Mouse (Mus musculus) cerebellum, postnatal 14 days (tissue): ENCODE measurements around the gene Mfap5.
"Not testable (repeated sequence)": the region's sequence is repeated elsewhere in the genome, so short reads cannot be mapped to it uniquely, and the experiment has no call there.

Experiments used
- DNase-seq, 2 experiments: peaks; one replicate each; pipeline ENCODE4 v3.0.0; 2021; ENCODE audit warnings: mixed read lengths in 2 of 2

Mfap5 gene

DNA sequence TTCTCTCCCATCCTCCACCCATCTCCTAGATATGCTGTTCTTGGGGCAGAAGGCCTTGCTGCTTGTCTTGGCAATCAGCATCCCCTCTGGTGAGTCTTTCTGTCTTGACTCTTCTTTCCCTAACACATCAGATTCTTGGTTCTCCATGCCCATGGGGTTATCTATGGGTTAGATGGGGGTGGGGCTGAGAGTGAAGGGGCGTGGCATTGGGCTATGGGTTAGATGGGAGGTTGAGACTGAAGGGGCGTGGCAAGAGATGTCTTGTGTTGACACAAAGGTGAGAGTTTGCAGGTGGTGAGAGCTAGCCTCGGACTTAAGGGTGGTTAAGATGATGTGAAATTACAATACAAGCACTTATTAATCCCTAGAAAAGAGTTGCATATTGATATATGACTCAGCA is 8.7 kb downstream of the Mfap5 start:
- no peak for DNase-seq

DNA sequence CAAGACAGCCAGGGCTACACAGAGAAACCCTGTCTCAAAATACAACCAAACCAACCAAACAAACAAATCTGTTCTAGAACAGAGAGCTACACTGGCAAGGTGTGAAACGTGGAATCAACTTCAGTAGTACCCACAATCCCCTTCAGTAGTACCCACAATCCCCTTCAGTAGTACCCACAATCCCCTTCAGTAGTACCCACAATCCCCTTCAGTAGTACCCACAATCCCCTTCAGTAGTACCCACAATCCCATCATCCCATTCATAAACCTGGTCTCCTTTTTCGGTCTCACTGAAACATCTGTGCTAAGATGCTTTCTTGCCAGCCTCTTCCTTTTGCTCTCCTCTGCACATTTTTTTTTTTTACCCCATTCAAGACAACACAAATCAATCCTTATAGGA is 10.1 kb downstream of the Mfap5 start:
- not testable (repeated sequence) for DNase-seq

DNA sequence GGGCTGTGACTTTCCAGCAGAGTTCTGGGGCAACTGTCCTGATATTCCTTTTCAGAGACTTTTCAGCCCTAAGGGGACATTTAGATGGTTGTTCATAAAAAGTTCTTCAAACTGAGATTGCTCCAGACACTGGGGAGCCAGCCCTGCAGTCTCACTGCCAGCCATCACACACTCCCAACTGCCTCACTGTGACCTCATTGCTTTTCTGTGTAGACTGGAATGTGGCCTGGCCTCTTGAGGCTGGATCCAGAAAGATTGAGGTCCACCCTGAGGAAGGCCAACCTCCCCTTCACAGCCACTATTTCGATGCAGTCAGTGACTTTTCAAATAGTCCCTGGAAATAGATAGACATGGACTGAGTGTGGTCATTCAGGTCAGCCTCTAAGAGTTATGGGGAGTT is 12.0 kb downstream of the Mfap5 start:
- DNase-seq: no peak

DNA sequence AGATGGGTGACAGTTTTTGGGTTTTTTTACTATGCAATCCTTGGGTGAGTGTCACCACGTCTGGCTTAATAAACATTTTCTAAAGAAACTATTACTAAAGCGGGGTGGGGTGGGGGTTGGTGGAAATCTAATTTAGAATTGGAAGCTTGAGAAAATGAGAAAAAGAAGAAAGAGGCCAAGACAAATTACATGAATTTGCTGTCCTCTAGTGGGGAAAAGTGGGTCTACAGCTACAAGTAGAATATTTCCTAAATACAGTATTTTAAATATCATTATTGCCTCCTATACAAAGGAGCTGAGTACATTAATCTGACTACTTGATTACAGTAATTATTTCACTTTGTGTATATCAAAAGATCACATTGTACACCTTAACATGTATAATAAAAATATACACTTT is 13.7 kb downstream of the Mfap5 start:
- DNase-seq: peak; percentile 26 to 32

DNA sequence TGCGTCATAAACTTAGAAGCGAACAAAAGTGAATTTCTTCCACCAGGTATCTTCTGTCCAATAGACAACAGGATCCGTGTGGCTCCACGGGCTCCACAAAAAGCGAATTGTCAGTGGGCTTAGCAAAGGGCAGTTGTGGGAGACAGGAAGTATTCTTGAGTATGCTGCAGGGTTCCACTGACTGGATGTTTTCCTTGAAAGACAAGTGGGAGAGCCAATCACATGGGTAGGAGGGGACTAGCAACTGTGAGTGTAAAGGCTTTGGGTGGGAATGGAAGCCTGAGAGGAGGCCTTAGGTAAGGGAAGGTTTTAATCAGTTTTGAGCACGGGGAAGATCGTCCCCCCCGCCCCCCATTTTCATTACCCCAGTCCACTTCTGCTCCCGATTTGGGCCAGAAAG is 16.9 kb downstream of the Mfap5 start:
- peak; percentile 31 to 57 for DNase-seq

DNA sequence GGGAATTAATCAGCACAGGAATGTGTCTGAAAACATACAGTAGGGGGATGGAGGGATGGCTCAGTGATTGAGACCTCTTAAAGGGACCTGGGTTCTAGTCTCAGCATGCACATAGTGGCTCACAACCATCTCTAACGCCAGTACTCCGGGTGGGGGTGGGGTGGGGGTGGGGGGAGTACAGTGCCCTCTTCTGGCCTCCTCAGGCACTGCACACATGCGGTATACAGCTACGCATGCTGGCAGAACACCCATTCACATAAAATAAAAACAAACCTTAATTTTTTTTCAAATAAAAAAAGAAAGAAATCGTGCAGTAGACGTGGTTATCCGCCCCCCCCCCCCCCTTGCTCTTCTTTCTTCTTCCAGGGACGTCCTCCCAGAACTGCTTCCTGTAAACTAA is 17.6 kb downstream of the Mfap5 start:
- DNase-seq: no peak

DNA sequence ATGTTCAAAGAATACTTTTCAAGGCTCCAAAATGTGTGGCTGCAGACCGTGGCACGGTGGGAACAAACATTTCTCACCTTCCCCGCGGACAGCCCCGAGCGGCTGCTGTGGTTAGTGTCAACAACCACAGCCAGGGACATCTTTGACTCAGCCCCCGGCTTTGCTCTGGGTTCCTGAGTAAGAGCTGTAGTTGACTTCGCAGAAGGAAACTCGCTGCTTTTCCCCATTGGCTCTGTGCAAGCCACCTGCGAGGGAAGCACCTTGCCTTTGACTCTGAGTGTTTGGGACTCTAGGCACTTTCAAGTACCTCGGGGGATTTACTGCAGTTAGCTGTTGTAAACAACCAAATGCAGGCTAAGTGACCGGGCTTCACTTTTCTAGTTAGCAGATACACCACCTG is 22.0 kb downstream of the Mfap5 start:
- DNase-seq: no peak

DNA sequence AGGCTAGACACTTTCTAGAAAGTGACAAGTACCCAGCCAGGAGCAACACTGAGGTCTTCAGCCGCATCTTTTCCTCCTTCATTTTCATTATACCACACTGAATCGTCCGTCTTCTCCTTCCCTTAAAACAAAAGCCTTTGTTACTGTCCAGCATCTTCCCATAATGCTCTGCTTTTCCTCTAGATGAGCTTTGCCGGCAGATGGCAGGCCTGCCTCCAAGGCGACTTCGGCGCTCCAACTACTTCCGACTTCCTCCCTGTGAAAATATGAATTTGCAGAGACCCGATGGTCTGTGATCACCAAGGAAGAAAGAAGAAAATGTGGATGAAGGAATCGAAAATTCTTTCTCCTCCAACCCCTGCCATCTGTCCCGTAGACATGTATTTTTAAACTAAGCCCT is 22.5 kb downstream of the Mfap5 start:
- DNase-seq: no peak

DNA sequence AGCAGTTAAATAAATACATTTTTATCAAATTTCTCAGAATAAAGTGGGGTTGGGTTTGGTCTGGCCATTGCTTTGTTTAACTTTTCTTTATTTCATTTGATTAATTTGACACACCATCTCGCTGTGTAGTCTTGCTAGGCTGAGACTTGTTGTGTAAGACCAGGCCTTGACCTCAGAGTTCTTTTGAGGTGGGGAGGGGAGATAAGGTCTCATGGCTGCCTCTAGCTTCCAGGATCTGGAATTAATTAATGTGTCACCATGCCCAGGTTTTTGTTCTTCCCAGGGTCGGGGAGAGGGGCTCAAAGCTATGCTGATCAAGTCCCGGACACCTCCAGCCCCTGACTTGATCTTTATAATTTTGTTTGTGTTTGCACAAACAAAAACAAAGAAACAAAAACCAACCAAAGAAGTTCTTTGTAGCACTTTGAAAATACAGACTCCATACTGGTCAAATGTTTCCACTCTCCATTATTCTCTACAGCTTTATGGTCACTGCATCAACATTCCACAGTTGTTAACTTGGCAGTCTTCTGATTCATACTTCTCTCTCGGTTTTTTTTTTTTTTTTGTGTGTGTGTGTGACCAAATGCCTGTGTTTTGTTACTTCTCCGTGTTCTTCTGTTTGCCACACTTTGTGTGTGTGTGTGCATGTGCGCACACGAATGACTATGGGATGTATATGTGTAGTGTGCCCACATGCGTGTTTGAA is 26.0 kb downstream of the Mfap5 start:
- no peak for DNase-seq

DNA sequence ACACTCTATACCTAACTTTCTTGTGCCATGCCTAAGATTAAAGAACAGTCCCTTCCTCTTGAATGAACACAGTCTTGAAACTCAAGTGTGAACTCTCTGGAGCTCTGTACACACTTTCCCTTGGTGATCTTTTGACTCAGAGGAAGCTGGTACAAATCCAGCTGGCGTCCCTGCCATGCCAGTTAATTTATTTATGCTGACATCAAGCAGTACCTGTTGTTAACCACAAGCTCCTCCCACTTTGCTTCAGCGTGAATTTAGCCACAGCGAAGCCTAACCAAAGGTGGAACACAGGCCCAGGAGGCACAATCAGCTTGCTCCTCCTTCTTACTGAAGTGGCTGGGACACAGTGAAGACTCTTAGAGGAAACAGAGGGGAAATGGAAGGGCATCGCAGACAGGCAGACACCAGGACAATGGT is 27.2 kb downstream of the Mfap5 start:
- peak; percentile 8 to 24 for DNase-seq

DNA sequence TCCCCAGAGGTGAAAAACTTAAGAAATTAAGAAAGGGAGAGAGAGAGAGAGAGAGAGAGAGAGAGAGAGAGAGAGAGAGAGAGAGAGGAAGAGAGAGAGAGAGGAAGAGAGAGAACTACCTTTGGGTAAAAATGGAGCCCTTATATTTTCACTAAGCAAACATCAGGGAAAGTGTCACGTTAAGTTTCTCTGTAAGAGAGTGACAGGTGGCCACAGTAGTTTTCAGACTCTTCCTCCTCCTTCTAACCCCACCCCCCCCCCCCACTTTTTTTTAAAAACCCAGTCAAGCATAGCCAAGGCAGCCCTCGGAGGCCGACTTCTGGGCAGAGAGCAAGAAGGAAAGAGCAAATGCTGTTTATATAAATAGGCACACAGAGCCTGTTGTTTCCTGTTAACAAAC is 28.4 kb downstream of the Mfap5 start:
- no peak for DNase-seq

DNA sequence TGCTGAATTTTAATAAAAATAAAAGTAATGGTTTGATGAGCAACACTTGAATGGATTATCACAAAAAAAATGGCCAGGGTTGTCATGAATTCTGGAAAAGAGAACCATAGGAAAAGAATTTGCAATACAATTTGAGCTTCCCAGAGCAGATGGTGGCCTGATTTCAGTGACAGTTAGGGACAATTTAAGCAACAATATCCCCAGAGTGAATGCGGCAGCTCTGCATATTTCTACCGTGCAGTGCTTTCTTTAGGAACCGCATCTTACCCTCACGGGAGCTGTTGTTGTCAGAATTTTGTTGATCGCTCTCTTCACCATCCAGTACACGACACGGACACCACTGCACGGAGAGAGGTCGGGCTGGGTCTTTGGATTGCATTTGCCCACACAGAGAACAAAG is 33.9 kb downstream of the Mfap5 start:
- no peak for DNase-seq

DNA sequence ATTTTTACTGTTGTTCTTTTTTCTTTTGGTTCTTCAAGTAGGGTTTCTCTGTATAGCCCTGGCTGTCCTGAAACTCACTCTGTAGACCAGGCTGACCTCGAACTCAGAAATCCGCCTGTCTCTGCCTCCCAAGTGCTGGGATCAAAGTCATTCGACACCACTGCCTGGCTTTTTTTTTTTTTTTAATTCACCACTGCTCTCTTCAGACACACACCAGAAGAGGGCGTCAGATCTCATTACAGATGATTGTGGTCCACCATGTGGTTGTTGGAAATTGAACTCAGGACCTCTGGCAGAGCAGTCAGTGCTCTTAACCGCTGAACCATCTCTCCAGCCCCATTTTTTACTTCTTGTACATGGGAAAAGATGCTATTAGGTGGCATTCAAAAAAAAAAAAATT is 36.8 kb downstream of the Mfap5 start:
- not testable (repeated sequence) for DNase-seq

DNA sequence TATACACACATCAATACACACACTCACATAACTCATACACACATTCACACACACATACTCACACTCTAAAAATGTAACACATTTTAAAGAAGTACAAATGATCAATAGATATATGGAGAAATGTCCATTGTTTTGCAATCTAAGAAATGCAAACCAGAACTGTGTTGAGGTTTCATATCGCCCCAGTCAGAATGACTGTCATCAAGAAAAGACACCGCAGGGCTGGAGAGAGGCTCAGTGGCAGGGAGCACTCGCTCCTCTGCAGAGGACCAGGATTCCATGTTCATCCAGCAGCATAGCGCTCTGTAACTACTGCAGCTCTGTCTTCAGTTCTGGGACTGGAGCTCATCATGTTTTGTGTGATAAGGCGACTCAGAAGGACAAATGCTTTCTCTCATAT is 37.9 kb downstream of the Mfap5 start:
- no peak for DNase-seq

DNA sequence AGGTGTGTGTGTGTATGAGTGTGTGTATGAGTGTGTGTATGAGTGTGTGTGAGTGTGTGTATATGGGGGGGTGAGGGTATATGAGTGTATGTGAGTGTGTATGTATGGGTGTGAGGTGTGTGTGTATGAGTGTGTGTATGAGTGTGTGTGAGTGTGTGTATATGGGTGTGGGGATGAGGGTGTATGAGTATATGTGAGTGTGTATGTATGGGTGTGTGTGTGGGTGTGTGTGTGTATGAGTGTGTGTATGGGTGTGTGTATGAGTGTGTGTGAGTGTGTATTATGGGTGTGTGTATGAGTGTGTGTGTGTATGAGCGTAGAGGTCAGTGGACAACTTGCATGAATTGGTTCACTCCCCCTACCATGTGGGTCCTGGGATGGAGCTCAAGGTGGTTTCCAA is 39.0 kb downstream of the Mfap5 start:
- DNase-seq: no peak

DNA sequence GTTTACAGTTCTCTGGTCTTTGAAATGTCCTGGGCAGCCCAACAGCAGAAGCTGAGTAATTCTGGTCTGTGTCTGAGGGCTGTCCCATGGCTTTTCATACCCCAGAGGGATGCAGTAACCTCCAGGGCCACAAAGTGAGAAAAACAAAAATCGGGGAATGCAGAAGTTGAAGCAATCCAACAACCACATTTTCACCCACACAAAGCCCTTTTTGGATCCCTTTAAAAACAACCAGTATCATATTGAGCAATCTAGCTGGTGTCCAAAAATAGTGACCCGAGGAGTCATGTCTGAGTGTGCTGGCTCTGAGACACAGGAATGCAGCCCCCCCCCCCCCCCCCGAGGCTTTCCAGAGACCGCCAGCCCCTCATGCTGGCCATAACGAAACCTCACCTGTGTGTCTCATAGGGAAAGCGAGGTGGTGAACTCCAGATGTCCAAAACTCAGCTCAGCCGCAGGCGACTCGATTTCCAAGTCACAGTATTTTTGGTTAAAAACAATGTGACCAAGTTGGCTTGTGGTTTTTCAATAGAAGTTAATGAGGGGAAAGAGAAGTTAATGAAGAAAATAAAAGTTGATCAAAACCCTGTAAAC is 39.7 kb downstream of the Mfap5 start:
- no peak for DNase-seq

DNA sequence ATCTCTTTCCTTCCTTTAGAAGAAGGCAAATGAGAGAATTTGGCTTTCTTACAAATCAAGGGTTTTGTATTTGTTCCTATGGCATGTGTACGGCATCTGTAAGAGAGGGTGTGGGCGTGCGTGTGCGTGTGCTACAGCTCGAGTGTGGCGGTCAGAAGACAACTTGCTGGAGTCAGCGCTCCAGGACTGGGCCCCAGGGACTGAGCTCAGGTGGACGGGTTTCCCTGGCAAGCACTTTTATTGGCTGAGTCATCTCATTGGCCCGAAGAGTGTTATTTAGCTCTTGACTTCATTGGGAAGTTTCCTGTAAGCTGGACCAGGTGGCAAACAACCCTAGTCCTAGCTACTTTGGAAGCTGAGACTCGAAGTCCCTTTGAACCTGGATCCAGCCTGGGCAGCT is 40.3 kb downstream of the Mfap5 start:
- DNase-seq: no peak

DNA sequence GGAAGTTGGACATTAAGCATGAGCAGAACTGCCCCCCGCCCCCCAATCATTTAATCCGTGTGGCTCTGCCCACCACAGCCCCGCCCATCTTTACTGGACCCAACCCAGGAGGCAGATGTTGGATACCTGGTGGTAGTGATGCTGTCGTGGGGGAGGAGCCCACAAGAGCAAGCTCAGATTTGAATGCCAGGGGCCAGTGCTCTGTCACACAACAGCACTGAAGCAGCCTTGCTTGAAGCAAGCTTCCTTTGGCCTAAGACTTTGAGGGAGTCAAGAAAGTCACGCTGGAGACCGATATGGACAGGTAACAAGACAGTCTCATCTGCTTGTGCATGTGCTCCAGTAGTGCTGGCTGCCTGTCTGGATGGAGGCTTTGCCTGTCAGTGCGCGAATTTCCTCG is 48.0 kb downstream of the Mfap5 start, which contains the start of gene Aicda:
Gene Aicda (plus strand): TSS at position 196 of the 400 bp plus-strand sequence.
- no peak for DNase-seq

DNA sequence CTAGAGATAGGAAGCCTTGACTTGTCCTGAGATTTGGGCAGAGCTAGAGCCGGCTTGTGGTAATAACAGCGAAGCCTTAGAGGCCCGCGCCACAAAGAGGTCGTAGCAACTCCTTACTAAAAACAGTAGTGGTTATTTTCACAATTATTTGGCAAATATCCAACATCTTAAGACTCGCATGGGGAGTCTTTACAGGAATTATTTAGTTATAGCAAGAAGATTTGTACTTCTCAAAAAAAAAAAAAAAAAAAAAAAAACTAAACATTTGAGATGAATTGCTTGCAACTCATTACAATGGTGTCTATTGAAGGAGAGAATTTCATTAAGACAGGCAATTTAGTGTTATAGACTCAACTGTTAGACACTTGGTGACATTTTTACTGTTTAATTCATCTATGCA is 48.5 kb downstream of the Mfap5 start:
- no peak for DNase-seq

DNA sequence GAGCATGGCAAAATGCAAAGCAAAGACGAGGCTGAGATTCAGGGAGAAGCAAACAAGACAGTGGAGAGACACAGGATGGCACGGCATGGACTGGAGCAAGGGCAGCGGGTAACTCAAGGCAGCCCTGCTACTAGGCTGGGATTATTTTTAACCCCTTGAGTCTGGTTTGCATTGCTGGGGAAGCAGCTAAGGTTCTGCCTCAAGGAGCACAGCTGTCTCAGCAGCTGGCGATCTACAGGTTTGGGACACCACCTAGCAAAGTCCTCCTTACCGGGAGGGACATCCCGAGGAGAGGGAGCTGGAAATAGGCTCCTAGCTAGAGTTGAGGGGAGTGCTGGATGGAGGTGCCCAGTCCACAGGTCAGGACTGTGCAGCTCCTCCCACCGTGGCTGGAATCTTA is 49.6 kb downstream of the Mfap5 start:
- no peak for DNase-seq

DNA sequence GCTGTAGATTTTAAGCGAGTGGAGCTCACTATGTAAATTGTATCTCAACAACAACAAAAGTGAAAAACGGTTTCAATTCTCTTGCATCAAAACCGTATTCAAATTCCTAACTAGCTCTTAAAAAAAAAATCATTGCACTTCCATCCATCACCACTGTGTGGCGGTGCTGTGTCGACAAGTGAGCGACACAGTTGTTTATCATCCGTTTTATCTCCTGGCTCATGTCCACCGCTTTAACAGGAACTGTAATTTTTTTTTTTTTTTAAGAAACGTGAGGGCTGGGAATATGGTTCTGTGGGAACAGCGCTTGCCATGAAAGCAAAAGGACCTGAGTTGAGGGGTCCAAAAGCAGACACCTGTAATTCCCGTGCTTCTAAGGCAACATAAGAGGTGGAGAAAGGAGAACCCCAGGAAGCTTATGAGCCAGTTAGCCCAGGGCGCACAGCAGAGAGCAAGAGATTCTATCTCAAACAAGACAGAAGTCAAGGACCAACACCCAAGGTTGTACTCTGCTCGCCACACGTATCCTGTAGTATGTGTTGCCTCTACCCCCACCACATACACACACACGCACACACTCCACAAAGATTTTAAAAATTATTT is 51.4 kb downstream of the Mfap5 start:
- DNase-seq: peak; percentile 81 to 87

DNA sequence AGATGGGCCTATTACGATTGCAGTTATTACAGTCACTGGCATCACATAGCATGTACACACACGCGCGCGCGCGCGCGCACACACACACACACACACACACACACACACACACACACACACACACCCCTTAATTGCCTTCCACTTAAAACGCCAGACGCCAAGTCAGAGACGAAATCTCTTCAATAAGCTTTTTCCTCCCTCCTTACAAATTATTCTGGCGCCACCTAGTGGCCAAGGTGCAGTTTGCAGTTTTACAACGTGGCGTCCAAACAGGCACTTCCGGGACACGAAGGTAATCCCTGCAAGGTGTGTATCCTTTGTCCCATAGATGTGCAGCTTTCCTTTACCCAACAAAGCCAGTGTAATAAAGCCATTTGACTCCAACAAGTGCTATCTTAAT is 54.8 kb downstream of the Mfap5 start:
- DNase-seq: peak; percentile 78 to 86

DNA sequence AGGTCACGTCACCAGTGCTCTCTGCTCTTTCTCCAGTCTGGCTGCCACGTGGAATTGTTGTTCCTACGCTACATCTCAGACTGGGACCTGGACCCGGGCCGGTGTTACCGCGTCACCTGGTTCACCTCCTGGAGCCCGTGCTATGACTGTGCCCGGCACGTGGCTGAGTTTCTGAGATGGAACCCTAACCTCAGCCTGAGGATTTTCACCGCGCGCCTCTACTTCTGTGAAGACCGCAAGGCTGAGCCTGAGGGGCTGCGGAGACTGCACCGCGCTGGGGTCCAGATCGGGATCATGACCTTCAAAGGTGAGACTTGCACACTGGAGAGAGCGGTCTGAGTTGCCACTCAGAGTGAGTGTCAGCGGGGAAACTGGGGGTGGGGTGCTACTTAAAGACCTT is 55.4 kb downstream of the Mfap5 start:
- no peak for DNase-seq

DNA sequence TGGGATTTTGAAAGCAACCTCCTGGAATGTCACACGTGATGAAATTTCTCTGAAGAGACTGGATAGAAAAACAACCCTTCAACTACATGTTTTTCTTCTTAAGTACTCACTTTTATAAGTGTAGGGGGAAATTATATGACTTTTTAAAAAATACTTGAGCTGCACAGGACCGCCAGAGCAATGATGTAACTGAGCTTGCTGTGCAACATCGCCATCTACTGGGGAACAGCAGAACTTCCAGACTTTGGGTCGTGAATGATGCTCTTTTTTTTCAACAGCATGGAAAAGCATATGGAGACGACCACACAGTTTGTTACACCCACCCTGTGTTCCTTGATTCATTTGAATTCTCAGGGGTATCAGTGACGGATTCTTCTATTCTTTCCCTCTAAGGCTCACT is 56.8 kb downstream of the Mfap5 start:
- peak; percentile 77 to 81 for DNase-seq
